Mouse (Mus musculus): ENCODE results near the gene Cda. TPM values are rescaled to one million over a fixed set of nuclear protein-coding genes. Genes with fewer than 3 reads are reported as not detected.
A peak's percentile ranks its signal among the peaks of the same experiment; 100 is the strongest.

Cda gene
- total RNA-seq, 2 experiments from 2014 or later, result 0.65 to 2.1 TPM

DNA sequence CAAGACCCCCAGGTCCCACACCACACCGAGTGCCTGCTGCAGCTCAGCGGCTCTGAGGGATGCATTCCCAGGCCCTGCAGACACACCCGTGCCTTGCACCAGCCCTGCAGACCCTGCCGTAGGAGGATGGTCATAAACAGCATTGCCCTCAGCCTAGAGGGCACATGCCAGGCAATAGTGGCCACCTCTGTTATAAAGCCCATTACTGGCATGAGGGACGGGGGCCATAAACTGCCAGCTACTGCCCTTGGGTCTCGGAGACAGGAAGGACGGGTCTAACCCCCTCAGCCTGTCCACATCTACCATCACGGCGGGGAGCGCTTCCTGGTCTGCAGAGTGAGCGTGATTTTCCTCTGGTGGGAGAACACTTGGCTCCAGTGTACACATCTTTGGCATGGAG is 54.8 kb downstream of the Cda start:
- no peak for DNase-seq
- intact Hi-C loops (cut with DNase I), result loop anchor here (10.0 kb wide), 1 partner anchor 348 kb away; no protein-coding TSS in a partner anchor

DNA sequence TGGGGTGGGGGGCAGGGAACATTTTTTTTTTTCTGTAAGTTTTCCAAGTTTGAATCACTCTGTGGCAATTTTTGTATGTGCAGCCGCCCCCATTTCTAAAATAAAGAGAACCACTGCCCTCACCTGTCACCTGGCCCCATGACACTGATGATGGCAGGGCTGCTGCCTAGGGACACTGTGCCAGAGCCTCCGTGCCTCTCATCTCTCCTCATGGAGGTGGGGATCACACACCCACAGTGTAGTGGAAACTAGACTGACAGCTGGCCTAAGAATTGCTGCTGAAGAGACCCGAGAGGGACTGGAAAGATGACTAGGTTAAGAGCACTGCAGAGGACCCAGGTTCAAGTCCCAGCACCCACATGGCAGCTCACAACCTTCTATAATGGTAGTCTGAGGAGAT is 55.7 kb downstream of the Cda start:
- intact Hi-C loops (cut with DNase I), result loop anchor here (10.0 kb wide), 1 partner anchor 347 kb away; no protein-coding TSS in a partner anchor
- DNase-seq, result no peak

DNA sequence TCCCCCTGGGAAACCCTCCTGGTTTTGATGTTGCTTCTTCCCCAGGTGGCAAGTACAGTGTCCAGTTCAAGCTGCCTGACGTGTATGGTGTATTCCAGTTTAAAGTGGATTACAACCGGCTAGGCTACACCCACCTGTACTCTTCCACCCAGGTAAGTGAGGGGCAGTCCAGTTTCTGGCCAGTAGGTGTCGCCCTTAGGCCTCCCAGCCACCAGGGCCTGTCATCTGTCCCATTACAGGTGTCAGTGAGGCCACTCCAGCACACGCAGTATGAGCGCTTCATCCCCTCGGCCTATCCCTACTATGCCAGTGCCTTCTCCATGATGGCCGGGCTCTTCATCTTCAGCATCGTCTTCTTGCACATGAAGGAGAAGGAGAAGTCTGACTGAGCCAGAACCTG is 56.2 kb downstream of the Cda start:
- peak in 1 of 2 experiments; percentile 48 for DNase-seq
- intact Hi-C loops (cut with DNase I), result loop anchor here (10.0 kb wide), 1 partner anchor 347 kb away; no protein-coding TSS in a partner anchor

DNA sequence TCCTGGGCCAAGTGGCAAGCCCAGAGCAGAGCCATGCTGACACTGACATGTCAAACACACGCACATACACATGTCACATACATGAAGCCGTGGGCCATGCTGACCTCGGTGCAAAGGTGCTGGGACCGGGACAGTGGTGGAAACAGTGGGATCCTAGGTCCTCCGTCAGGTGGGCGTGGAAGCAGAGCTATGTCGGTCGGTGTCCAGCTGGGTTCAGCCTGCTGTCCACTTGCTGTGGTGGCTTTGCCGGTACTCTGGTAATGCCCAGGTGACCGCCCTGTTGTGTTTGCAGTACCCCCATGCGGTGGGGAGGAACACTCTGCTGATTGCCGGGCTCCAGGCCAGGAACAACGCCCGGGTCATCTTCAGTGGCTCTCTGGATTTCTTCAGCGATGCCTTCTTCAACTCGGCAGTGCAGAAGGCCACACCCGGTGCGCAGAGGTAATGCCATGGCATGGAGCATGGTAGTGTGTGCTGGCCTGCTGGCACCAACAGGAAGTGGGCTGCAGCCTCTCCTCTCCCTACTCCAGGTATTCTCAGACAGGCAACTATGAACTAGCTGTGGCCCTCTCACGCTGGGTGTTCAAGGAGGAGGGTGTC is 57.4 kb downstream of the Cda start:
- DNase-seq, result no peak
- intact Hi-C loops (cut with DNase I), result loop anchor here (10.0 kb wide), 1 partner anchor 346 kb away; no protein-coding TSS in a partner anchor

DNA sequence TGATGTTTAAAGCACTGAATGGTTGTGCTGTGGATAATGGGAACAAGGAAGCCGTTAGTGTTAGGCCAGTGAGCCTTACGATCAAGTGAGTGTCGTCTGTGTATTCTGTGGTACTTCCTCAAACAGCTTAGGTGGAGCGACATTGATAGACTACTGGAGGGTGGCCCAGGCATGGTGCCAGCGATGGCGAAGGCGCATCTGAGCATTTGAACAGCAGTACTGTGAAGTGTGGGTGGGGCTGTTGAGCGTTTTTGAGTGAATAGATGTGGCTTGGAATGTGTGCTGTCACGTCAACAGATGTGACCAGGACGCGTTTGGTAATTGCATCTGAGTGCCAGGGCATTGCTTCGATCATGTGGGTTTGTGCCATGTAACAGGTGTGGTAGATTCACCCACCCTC is 60.1 kb downstream of the Cda start:
- DNase-seq, result no peak

DNA sequence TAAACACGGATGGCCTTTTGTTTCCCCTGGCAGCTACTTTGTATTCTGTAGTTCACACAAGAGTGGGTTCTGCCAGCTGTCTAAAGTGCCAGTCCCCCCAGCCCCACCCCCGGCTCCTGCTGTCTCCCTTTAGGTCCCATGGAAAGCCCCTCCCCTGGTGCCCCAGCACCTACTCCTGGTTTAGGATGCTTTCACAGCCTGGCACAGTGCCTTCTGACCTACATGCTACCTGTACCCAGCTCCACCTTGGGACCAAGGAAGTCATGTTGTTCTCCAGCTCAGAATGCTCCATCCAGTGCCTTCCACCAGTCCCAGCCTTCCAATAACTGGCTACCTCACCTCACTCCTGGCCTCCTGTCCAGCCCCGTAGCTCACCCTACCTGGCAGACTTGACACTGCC is 60.8 kb downstream of the Cda start:
- no peak for DNase-seq
- intact Hi-C loops (cut with DNase I), result loop anchor here (10.0 kb wide), 1 partner anchor 312 kb away; the partner anchor contains the start of gene Eif4g3

More for the DNA sequence above, 60.1 kb downstream of the Cda start:
- intact Hi-C loops (cut with DNase I), result loop anchor here (10.0 kb wide), 1 partner anchor 313 kb away; the partner anchor contains the start of gene Eif4g3

DNA sequence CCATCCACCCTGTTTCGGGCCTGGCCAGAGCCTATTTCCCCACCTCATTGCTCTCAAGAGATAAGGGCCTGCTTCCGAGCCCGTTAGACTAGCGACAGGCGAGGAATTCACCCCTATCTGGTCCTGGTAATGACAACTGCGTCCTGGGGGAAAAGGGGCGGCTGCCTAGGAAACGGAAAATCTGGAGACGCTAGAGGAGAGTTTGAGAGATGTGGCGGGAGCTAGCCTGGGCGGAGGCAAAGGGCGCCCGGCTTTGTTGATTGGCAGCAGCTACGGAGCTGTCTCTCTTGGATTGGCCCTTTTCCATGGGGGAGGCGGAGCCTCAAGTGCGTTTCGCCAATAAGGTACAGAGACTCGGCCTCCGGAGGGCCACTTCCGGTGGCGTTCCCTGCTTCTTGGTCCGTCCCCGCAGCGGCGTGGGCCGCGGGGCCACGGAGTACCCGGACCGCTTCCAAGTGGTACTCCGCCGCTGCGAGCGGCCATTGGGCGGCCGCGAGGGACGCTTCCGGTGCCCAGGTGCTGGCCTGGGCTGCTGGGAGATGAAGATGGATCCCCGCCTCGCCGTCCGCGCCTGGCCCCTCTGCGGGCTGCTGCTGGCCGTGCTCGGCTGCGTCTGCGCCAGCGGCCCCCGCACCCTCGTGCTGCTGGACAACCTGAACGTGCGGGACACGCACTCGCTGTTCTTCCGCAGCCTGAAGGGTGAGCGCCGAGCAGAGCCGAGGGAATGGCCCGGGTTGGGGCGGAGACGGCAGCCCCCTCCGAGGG is 63.3 kb downstream of the Cda start, which contains the start of gene Ddost:
Ddost (plus strand) TSS at position 391 of the 765 bp plus-strand sequence.
- peak; percentile 94 to 96 for DNase-seq
- intact Hi-C loops (cut with DNase I), result loop anchor here (10.0 kb wide), 1 partner anchor 310 kb away; the partner anchor contains the start of gene Eif4g3

DNA sequence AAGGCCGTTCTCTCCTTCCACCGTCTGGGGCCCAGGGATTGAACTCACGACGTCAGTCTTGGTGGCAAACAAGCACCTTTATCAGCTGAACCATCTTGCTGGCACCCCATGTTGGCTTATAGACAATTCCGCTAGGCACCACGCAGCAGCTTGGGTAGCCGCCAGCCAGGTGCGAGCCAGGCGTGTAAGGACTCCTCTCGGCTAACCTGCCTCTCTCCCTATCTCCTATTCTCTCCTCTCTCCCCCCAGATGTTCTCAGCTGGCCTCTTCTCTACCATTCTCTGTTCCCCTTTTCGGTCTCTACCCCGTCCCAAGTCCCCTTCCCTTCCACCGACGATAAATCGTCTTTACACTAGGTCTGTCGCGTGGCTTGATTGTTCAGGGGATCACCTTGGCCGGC is 64.0 kb downstream of the Cda start:
- intact Hi-C loops (cut with DNase I), result loop anchor here (10.0 kb wide), 1 partner anchor 309 kb away; the partner anchor contains the start of gene Eif4g3
- DNase-seq, result no peak

DNA sequence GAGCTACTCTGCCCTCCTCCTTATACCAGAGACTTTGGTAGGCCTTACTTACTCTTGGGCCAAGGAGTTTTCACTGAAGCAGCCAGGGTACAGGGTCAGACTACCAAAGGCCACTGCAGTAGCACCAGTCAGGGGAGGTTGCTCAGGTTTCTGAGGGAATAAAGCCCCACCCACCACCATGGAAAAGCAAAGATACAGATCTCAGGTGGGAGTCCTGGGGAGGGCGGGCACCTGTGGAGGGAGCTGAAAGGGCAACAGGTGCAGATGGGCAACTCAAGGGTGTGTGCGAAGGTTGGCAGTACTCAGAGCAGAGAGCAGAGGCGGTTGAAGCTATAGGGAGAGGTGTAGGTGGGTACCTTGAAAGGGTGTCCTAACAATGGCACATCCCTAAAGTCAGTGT is 64.8 kb downstream of the Cda start:
- DNase-seq, result no peak
- intact Hi-C loops (cut with DNase I), result loop anchor here (10.0 kb wide), 1 partner anchor 308 kb away; the partner anchor contains the start of gene Eif4g3

DNA sequence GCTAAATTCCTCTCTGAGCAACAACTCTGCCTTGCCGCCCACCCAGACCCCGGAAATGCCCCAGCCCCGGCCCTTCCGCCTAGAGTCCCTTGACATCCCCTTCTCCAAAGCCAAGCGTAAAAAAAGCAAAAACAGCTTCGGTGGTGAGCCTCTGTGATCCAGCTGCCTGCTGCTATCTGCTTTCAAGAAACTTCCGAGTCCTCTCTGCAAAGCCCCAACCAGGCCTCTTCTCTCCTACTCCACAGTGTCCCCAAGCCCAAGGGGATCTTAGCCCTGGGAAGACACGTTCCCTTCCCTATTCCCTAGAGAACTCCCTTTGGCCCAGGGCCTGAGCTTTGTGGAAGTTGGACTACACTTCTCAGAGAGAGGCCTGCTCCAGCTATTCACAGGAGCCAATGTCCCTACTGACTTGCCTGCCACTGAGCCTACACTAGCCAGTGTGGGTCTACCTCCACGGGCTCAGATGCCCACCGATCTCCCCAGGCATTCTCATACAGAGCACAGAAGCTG is 66.5 kb downstream of the Cda start:
- intact Hi-C loops (cut with DNase I), result loop anchor here (10.0 kb wide), 1 partner anchor 307 kb away; the partner anchor contains the start of gene Eif4g3
- no peak for DNase-seq

DNA sequence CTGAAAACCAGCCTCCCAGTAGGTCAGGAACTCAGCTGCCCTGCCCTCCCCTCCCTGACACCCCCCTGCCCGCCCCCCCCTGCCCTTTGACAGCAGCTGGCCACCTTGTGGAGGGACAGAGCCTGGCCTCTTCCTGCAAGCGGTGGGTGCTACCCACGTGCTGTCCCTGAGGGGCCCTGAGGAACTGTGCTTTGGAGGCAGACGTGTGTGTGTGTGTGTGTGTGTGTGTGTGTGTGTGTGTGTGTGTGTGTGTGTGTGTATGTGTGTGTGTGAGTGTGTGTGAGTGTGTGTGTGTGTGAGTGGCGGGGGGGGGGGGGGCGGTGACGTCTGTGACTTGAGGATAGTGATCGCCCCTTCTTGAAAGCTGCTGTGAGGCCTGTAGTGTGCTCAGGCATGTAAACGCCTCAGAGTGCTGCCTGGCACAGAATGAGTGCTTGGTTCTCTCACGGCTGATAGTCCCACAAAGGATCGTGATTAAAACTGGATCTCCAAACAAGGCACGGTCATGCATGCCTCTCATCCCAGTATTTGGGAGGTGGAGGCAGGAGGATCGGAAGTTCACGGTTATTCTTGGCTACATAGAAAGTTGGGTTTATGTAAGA is 73.7 kb downstream of the Cda start:
- intact Hi-C loops (cut with DNase I), result no loop called here
- no peak for DNase-seq

DNA sequence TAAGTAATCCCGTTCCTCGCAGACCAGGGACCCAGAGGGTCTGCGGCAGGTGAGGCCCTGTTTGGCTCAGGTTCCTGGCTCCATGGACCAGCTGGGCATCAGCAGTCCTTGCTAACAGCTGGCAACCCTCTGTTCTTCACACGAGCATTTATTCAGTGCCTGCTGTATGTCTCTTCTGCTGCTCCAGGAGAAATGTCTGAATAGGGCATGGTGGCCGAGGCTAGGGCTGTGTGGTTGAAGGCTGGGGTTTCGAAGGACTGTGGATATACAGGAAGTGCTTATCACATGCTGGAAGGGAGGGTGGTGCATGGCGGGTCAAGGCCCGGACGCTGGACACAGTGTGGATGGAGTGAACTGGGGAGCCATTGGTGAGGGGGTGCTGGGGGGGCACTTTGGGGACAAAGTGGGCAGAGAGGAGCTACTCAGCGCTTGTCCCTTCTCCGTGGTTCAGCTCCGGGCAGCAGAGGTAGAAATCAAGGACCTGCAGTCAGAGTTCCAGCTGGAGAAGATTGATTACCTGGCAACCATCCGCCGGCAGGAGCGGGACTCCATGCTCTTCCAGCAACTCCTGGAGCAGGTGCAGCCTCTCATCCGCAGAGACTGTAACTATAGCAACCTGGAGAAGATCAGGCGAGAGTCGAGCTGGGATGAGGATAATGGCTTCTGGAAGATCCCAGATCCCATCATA is 74.4 kb downstream of the Cda start:
- no peak for DNase-seq
- intact Hi-C loops (cut with DNase I), result no loop called here

DNA sequence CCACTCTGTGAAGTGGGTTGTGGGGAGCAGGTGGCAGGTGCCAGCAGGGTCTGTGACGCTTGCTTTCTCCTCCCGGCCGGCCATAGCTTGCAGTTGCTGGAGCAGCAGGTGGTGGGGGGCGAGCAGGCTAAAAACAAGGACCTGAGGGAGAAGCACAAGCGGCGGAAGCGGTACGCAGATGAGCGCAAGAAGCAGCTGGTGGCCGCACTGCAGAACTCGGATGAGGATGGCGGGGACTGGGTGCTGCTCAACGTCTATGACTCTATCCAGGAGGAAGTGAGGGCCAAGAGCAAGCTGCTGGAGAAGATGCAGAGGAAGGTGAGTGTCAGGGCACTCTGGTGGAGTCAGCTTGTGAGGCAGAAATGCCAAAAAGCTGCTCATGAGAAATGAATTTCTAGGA is 75.8 kb downstream of the Cda start:
- DNase-seq, result no peak
- intact Hi-C loops (cut with DNase I), result no loop called here

DNA sequence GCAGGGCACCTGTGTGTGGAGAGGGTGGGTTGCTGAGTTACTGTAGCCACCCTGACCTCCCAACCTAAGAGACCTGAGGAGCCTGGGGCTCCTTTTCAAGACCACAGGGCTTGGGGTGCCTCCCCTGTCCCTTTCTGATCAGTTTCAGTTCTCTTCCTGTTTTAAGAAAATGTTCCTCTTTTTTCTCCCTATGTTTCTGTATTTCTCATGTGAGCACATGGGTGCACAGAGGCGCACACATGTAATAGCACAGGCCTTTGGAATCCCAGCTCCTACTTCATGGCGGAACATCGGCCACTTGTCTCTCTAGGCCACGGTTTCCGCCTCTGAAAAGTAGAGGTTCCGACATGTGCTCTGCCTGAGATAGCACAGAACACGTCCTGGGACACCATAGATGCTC is 79.1 kb downstream of the Cda start:
- no peak for DNase-seq
- intact Hi-C loops (cut with DNase I), result no loop called here

Small RNA genes within 50 kb of the gene (microRNA-seq; reads per million reads assigned to microRNA genes)
- gene Gm27646 (ENCODE audit: borderline number of aligned reads in 2 of 2), result 0 reads per million in 2 experiments
- 2.0 to 2.2 reads per million in 2 experiments for gene Mir7019 (ENCODE audit: borderline number of aligned reads in 2 of 2)

Other genes with a start within 250 kb of the Cda start
- gene Hp1bp3, start 151.7 kb downstream of the Cda start, total RNA-seq (2021), result 10 to 100 TPM; 77.5 to 87.7 TPM
- not detected for gene Sh2d5, start 117.6 kb downstream of the Cda start, total RNA-seq (2021)
- gene Kif17, start 117.6 kb downstream of the Cda start, total RNA-seq (2021), result under 1 TPM in 1 of 2 experiments, not detected in 1; 0.08 TPM
- 10 to 100 TPM; 63.7 to 64.2 TPM for gene Ddost, start 63.3 kb downstream of the Cda start, total RNA-seq (2021)
- gene Pink1, start 41.7 kb downstream of the Cda start, total RNA-seq (2021), result 100 to 1,000 TPM; 629 to 755 TPM
- gene Fam43b, start 28.5 kb upstream of the Cda start, total RNA-seq (2021), result not detected
- 10 to 100 TPM; 75.2 to 79.0 TPM for gene Mul1, start 66.7 kb upstream of the Cda start, total RNA-seq (2021)
- 10 to 100 TPM in 1 of 2 experiments, 1 to 10 TPM in 1; 9.9 to 11.0 TPM for gene Camk2n1, start 86.3 kb upstream of the Cda start, total RNA-seq (2021)